In the genomic region with DNA sequence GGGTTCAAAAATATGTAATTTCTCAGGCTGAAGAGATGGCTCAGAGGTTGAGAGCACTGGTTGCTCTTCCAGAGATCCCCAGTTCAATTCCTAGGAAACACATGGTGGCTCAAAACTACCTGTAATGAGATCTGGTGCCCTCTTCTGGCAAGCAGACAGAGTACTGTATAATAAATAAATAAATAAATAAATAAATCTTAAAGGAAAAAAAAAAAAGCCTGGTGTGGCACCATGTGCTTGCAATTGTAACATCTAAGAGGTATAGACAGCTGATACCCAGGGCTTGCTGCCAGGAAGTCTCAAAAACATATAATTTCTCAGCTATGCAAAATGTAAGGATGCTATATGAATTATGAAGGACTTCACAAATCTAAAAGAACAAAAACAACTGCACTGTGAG, we compare ENCODE assay signal across 19 mouse cellular contexts. TPM values are rescaled to one million over a fixed set of nuclear protein-coding genes. Genes with fewer than 3 reads are reported as not detected.
DNase-seq lines count a peak whose midpoint lies in the region; ATAC-seq and TF ChIP-seq lines count a peak whose summit lies in the region.
"Had no signal": no experiment of that assay in that cellular context is flagged by ENCODE, and none has a peak within 500 bp of the region (broad histone marks: within the 10 kb centered on the region; RNA-seq: fewer than 3 reads in every experiment).

No protein-coding gene starts in this region.

- no peak overlapping the region for H3K4me3 ChIP-seq in left cerebral cortex, adult 2 months
- no peak overlapping the region for H3K4me3 ChIP-seq in ES-E14 (ENCODE audit: insufficient read depth in 1 of 2, low read depth in 1 of 2, low read length in 2 of 2, poor library complexity in 1 of 2, severe bottlenecking in 1 of 2)
- H3K4me3 ChIP-seq in stomach, postnatal 0 days (ENCODE audit: low read depth, low read length) = no peak overlapping the region
- H3K4me3 ChIP-seq in forebrain, embryonic 10.5 days = no peak overlapping the region
- H3K4me3 ChIP-seq: heart, adult 2 months; hindbrain, embryonic 12.5 days had no signal

- intact Hi-C loops in left cerebral cortex, adult 2 months (cut with DNase I) = no loop called here
- intact Hi-C loops in left cerebral cortex, postnatal 36 days (cut with DNase I) = no loop called here
- intact Hi-C loops in left cerebral cortex, postnatal 4 days (cut with DNase I) = no loop called here

- in situ Hi-C loops in ES-E14 (cut with MboI; ENCODE audit: low sequenced_read_pairs in 2 of 2, unreplicated experiment in 2 of 2) = no loop called here

- H3K36me3 ChIP-seq in ES-E14 (ENCODE audit: control insufficient read depth, insufficient read depth, low read length, poor library complexity, severe bottlenecking) = no peaks in the 10 kb centered on the region
- no peaks in the 10 kb centered on the region for H3K36me3 ChIP-seq in stomach, postnatal 0 days (ENCODE audit: control insufficient read depth, insufficient read depth, low read length)
- no peaks in the 10 kb centered on the region for H3K36me3 ChIP-seq in forebrain, embryonic 10.5 days (replicated peaks)
- H3K36me3 ChIP-seq: hindbrain, embryonic 12.5 days had no signal

- H3K9ac ChIP-seq in ES-E14 (ENCODE audit: insufficient read depth, low read depth, low read length, poor library complexity, severe bottlenecking) = no peak overlapping the region
- H3K9ac ChIP-seq in stomach, postnatal 0 days (ENCODE audit: low read length) = no peak overlapping the region
- H3K9ac ChIP-seq: hindbrain, embryonic 12.5 days had no signal

- TF ChIP-seq EP300 in stomach, postnatal 0 days (optimal IDR thresholded peaks at IDR 0.05) = no peak

- ATAC-seq in CD4-positive, CD25-positive, alpha-beta regulatory T cell, adult 4 months = no peak
- ATAC-seq in stomach, postnatal 0 days (ENCODE audit: low FRiP score, low TSS enrichment) = no peak
- ATAC-seq: forebrain, embryonic 16.5 days had no signal

- DNase-seq in CD4-positive, CD25-positive, alpha-beta regulatory T cell, adult 2 months (ENCODE audit: low read depth, low spot score) = peak; percentile 59
- DNase-seq in left cerebral cortex, adult 2 months (ENCODE audit: extremely low spot score in 1 of 2, low spot score in 2 of 2) = no peak
- no peak for DNase-seq in left cerebral cortex, postnatal 36 days (ENCODE audit: low spot score in 2 of 2)
- DNase-seq in ES-E14 (ENCODE audit: low read depth, low spot score) = no peak
- no peak for DNase-seq in stomach, postnatal 0 days (ENCODE audit: low spot score)
- DNase-seq in left cerebral cortex, postnatal 4 days = no peak
- no peak for DNase-seq in forebrain, embryonic 10.5 days (ENCODE audit: extremely low spot score, low spot score)
- DNase-seq: adrenal gland, postnatal 14 days; cerebellum, adult 8-10 months; cerebellum, postnatal 36 days; gastrocnemius, postnatal 14 days; heart, adult 2 months; kidney, postnatal 4 days; lung, adult 18-20 months; lung, postnatal 10 days had no signal

- peak; percentile 12 for TF ChIP-seq CTCF in left cerebral cortex, adult 2 months (IDR thresholded peaks at IDR 0.05)
- TF ChIP-seq CTCF in stomach, postnatal 0 days (IDR thresholded peaks at IDR 0.05; ENCODE audit: low read depth) = peak; percentile 36

- H3K27ac ChIP-seq in left cerebral cortex, adult 2 months = no peak overlapping the region
- H3K27ac ChIP-seq in ES-E14 (ENCODE audit: insufficient read depth, low read depth, low read length, poor library complexity, severe bottlenecking) = no peak overlapping the region
- H3K27ac ChIP-seq in stomach, postnatal 0 days (replicated peaks) = no peak overlapping the region
- H3K27ac ChIP-seq in forebrain, embryonic 10.5 days = no peak overlapping the region
- H3K27ac ChIP-seq: heart, adult 2 months; hindbrain, embryonic 12.5 days had no signal

- no peaks in the 10 kb centered on the region for H3K27me3 ChIP-seq in stomach, postnatal 0 days (ENCODE audit: control insufficient read depth, insufficient read depth, low read length)
- H3K27me3 ChIP-seq in forebrain, embryonic 10.5 days (ENCODE audit: poor library complexity, severe bottlenecking) = no peaks in the 10 kb centered on the region
- H3K27me3 ChIP-seq: hindbrain, embryonic 12.5 days had no signal

- H3K9me3 ChIP-seq in ES-E14 (ENCODE audit: control insufficient read depth, insufficient read depth, low read depth, low read length) = no peaks in the 10 kb centered on the region
- no peaks in the 10 kb centered on the region for H3K9me3 ChIP-seq in stomach, postnatal 0 days (ENCODE audit: control insufficient read depth, low read length)
- no peaks in the 10 kb centered on the region for H3K9me3 ChIP-seq in forebrain, embryonic 10.5 days
- H3K9me3 ChIP-seq: hindbrain, embryonic 12.5 days had no signal

- peaks cover 0 to 4% of the 10 kb centered on the region in 2 experiments; a peak in 2 of 4 replicates for H3K4me1 ChIP-seq in ES-E14 (ENCODE audit: control insufficient read depth in 2 of 2, insufficient read depth in 2 of 2, low read length in 2 of 2, poor library complexity in 1 of 2)
- no peaks in the 10 kb centered on the region; the same call in 1 of the 2 replicates for H3K4me1 ChIP-seq in stomach, postnatal 0 days (replicated peaks; ENCODE audit: control insufficient read depth, insufficient read depth)
- peaks cover 13% of the 10 kb centered on the region for H3K4me1 ChIP-seq in forebrain, embryonic 10.5 days

- H3K4me2 ChIP-seq in stomach, postnatal 0 days (replicated peaks; ENCODE audit: low read depth) = no peak overlapping the region
- H3K4me2 ChIP-seq: hindbrain, embryonic 12.5 days; midbrain, embryonic 11.5 days had no signal

TF ChIP-seq in ES-E14, 5 proteins besides CTCF, POLR2A, EP300 and RAD21:
- TF ChIP-seq MAFK (IDR thresholded peaks at IDR 0.05; ENCODE audit: insufficient read depth, low read depth, low read length) (no peak), ZNF384 (IDR thresholded peaks at IDR 0.05; ENCODE audit: low read depth, low read length) (peak; percentile 73; the same call in 1 of the 2 replicates)

RNA-seq across cellular contexts. Expression of a gene that starts 28.9 kb away (rescaled TPM):
- 10 to 100 TPM; 46.4 to 51.4 TPM for polyA plus RNA-seq in CD4-positive, CD25-positive, alpha-beta regulatory T cell, adult 4 months (2017; shearing (Covaris generic))
- total RNA-seq in left cerebral cortex, adult 2 months (2021) = 10 to 100 TPM; 67.7 to 70.8 TPM
- total RNA-seq in left cerebral cortex, postnatal 36 days (2021) = 10 to 100 TPM; 56.3 to 71.0 TPM
- total RNA-seq in ES-E14 (2012; rRNA removed) = 36.8 and 39.8 TPM in 2 replicates
- 12.8 and 13.3 TPM in 2 replicates for polyA plus RNA-seq in stomach, postnatal 0 days (2015; fragmentation: Nextera tagmentation; extraction: Ambion mirVana)
- total RNA-seq in left cerebral cortex, postnatal 4 days (2021) = 10 to 100 TPM; 74.4 to 78.6 TPM
- 26.3 and 27.4 TPM in 2 replicates for polyA plus RNA-seq in forebrain, embryonic 10.5 days (2016; fragmentation: Nextera tagmentation; extraction: Ambion mirVana)
